Mouse (Mus musculus): ENCODE data around the gene Zbtb42.

Zbtb42 gene

GRCm38 (mm10) chr12:112693185-112694126, 14.8 kb downstream of the Zbtb42 start:
- peak; percentile 97 for DNase-seq

- DNase-seq = no peak
Measured at GRCm38 (mm10) chr12:112694127-112694475, 15.5 kb downstream of the Zbtb42 start.

- DNase-seq = no peak
Measured at GRCm38 (mm10) chr12:112696806-112697425, 18.3 kb downstream of the Zbtb42 start.

GRCm38 (mm10) chr12:112700522-112700921, 21.9 kb downstream of the Zbtb42 start:
- DNase-seq = no peak

GRCm38 (mm10) chr12:112702374-112703320, 24.0 kb downstream of the Zbtb42 start:
- DNase-seq = no peak

GRCm38 (mm10) chr12:112706704-112707572, 28.3 kb downstream of the Zbtb42 start:
- DNase-seq = peak; percentile 85

- no peak for DNase-seq
Measured at GRCm38 (mm10) chr12:112707573-112707869, 28.9 kb downstream of the Zbtb42 start.

- DNase-seq = no peak
Measured at GRCm38 (mm10) chr12:112713984-112714383, 35.4 kb downstream of the Zbtb42 start.

GRCm38 (mm10) chr12:112717140-112717539, 38.5 kb downstream of the Zbtb42 start:
- peak; percentile 47 for DNase-seq

- no peak for DNase-seq
Measured at GRCm38 (mm10) chr12:112718995-112719394, 40.4 kb downstream of the Zbtb42 start.

GRCm38 (mm10) chr12:112720216-112720615, 41.6 kb downstream of the Zbtb42 start, which contains the start of gene Cep170b:
Gene Cep170b, plus strand, starts transcription at chr12:112720455.
- no peak for DNase-seq

GRCm38 (mm10) chr12:112720890-112721423, 42.3 kb downstream of the Zbtb42 start:
- DNase-seq = no peak

GRCm38 (mm10) chr12:112721424-112722239, 43.0 kb downstream of the Zbtb42 start:
- peak; percentile 52 for DNase-seq

- DNase-seq = peak; percentile 44
Measured at GRCm38 (mm10) chr12:112722240-112723027, 43.8 kb downstream of the Zbtb42 start.

- no peak for DNase-seq
Measured at GRCm38 (mm10) chr12:112723028-112723330, 44.4 kb downstream of the Zbtb42 start.

GRCm38 (mm10) chr12:112723445-112723844, 44.8 kb downstream of the Zbtb42 start:
- DNase-seq = no peak

- DNase-seq = peak; percentile 79
Measured at GRCm38 (mm10) chr12:112724077-112724805, 45.6 kb downstream of the Zbtb42 start.

- no peak for DNase-seq
Measured at GRCm38 (mm10) chr12:112727801-112728200, 49.2 kb downstream of the Zbtb42 start.

- no peak for DNase-seq
Measured at GRCm38 (mm10) chr12:112730808-112731207, 52.2 kb downstream of the Zbtb42 start.

Measured in right cerebral cortex, postnatal 14 days (tissue).